Mouse (Mus musculus): ENCODE measurements around the gene Senp1.

Senp1 gene

GRCm38 (mm10) chr15:97999991-98000390 lies 93.6 kb downstream of the Senp1 start:
- no peak for DNase-seq

GRCm38 (mm10) chr15:97999546-97999945 lies 94.0 kb downstream of the Senp1 start:
- DNase-seq, result no peak

GRCm38 (mm10) chr15:97996716-97997256 lies 96.8 kb downstream of the Senp1 start:
- no peak for DNase-seq

GRCm38 (mm10) chr15:97992712-97993286 lies 100.7 kb downstream of the Senp1 start:
- peak; percentile 48 for DNase-seq

GRCm38 (mm10) chr15:97992027-97992711 lies 101.4 kb downstream of the Senp1 start:
- no peak for DNase-seq

- DNase-seq, result no peak
Observed at GRCm38 (mm10) chr15:97991285-97991895, 102.2 kb downstream of the Senp1 start.

- DNase-seq, result no peak
Observed at GRCm38 (mm10) chr15:97990721-97991120, 102.8 kb downstream of the Senp1 start.

GRCm38 (mm10) chr15:97990124-97990523 lies 103.4 kb downstream of the Senp1 start:
- DNase-seq, result no peak

GRCm38 (mm10) chr15:97989544-97989943 lies 104.0 kb downstream of the Senp1 start:
- no peak for DNase-seq
